Mouse (Mus musculus): ENCODE measurements around the gene Rbm14. TPM values are rescaled to one million over a fixed set of nuclear protein-coding genes. Genes with fewer than 3 reads are reported as not detected.

Gene Rbm14
- 10 to 100 TPM; 23.0 to 24.5 TPM for total RNA-seq (2021)

- intact Hi-C loops (cut with DNase I), result loop anchor here (2.0 to 5.0 kb wide), 2 partner anchors 54 to 151 kb away; partner anchors contain the start of genes Mrpl11 and Rbm4b
- DNase-seq, result peak; percentile 95 to 98
Measured at GRCm38 (mm10) chr19:4811063-4811908, at the start of gene Rbm14, which contains the start of gene Gm21992. TSS of gene Rbm14 (minus strand) at chr19:4811634. TSS of gene Gm21992 (minus strand) at chr19:4811612.

GRCm38 (mm10) chr19:4859081-4859480, 47.6 kb upstream of the Rbm14 start:
- no peak for DNase-seq
- intact Hi-C loops (cut with DNase I), result no loop called here

GRCm38 (mm10) chr19:4855951-4856350, 44.5 kb upstream of the Rbm14 start:
- intact Hi-C loops (cut with DNase I), result no loop called here

GRCm38 (mm10) chr19:4855470-4855820, 44.0 kb upstream of the Rbm14 start:
- intact Hi-C loops (cut with DNase I), result no loop called here
- DNase-seq, result no peak

More at GRCm38 (mm10) chr19:4855951-4856350, 44.5 kb upstream of the Rbm14 start:
- no peak for DNase-seq

- peak; percentile 87 for DNase-seq
- intact Hi-C loops (cut with DNase I), result no loop called here
Measured at GRCm38 (mm10) chr19:4854552-4855469, 43.4 kb upstream of the Rbm14 start, which contains the start of gene Ctsf. TSS of gene Ctsf (plus strand) at chr19:4855130.

GRCm38 (mm10) chr19:4850281-4850680, 38.8 kb upstream of the Rbm14 start:
- no peak for DNase-seq
- intact Hi-C loops (cut with DNase I), result no loop called here

GRCm38 (mm10) chr19:4849800-4850199, 38.4 kb upstream of the Rbm14 start:
- DNase-seq, result no peak
- intact Hi-C loops (cut with DNase I), result loop anchor here (2.0 kb wide), 1 partner anchor 221 kb away; no protein-coding TSS in a partner anchor

GRCm38 (mm10) chr19:4847490-4847889, 36.1 kb upstream of the Rbm14 start:
- intact Hi-C loops (cut with DNase I), result loop anchor here (2.0 kb wide), 1 partner anchor 93 kb away; no protein-coding TSS in a partner anchor
- DNase-seq, result no peak

- intact Hi-C loops (cut with DNase I), result loop anchor here (2.0 kb wide), 1 partner anchor 91 kb away; no protein-coding TSS in a partner anchor
- no peak for DNase-seq
Measured at GRCm38 (mm10) chr19:4845846-4846245, 34.4 kb upstream of the Rbm14 start.

- intact Hi-C loops (cut with DNase I), result no loop called here
- DNase-seq, result no peak
Measured at GRCm38 (mm10) chr19:4842611-4843010, 31.2 kb upstream of the Rbm14 start.

GRCm38 (mm10) chr19:4840848-4841247, 29.4 kb upstream of the Rbm14 start:
- DNase-seq, result no peak
- intact Hi-C loops (cut with DNase I), result loop anchor here (2.0 kb wide), 1 partner anchor 82 kb away; no protein-coding TSS in a partner anchor

GRCm38 (mm10) chr19:4839149-4839548, 27.7 kb upstream of the Rbm14 start, which contains the start of the genes Ccs and Ccdc87:
TSS of gene Ccs (minus strand) at chr19:4839332.
TSS of gene Ccdc87 (plus strand) at chr19:4839366.
- intact Hi-C loops (cut with DNase I), result loop anchor here (2.0 to 5.0 kb wide), 2 partner anchors 40 to 88 kb away; partner anchors contain the start of genes Dpp3 and Zdhhc24
- DNase-seq, result peak; percentile 95 to 97

GRCm38 (mm10) chr19:4838526-4839140, 27.2 kb upstream of the Rbm14 start:
- no peak for DNase-seq
- intact Hi-C loops (cut with DNase I), result loop anchor here (2.0 to 5.0 kb wide), 2 partner anchors 40 to 89 kb away; partner anchors contain the start of genes Dpp3 and Zdhhc24

GRCm38 (mm10) chr19:4837049-4837448, 25.6 kb upstream of the Rbm14 start:
- no peak for DNase-seq
- intact Hi-C loops (cut with DNase I), result loop anchor here (5.0 kb wide), 1 partner anchor 90 kb away; the partner anchor contains the start of gene Dpp3

- intact Hi-C loops (cut with DNase I), result loop anchor here (5.0 kb wide), 1 partner anchor 91 kb away; the partner anchor contains the start of gene Dpp3
- DNase-seq, result no peak
Measured at GRCm38 (mm10) chr19:4836096-4836495, 24.7 kb upstream of the Rbm14 start.

GRCm38 (mm10) chr19:4833977-4834376, 22.5 kb upstream of the Rbm14 start:
- DNase-seq, result no peak

GRCm38 (mm10) chr19:4829156-4829555, 17.7 kb upstream of the Rbm14 start:
- intact Hi-C loops (cut with DNase I), result no loop called here
- DNase-seq, result peak; percentile 70 to 71

More at GRCm38 (mm10) chr19:4833977-4834376, 22.5 kb upstream of the Rbm14 start:
- intact Hi-C loops (cut with DNase I), result no loop called here

- intact Hi-C loops (cut with DNase I), result no loop called here
- no peak for DNase-seq
Measured at GRCm38 (mm10) chr19:4828444-4829114, 17.1 kb upstream of the Rbm14 start.

- intact Hi-C loops (cut with DNase I), result no loop called here
Measured at GRCm38 (mm10) chr19:4820678-4821303, 9.4 kb upstream of the Rbm14 start.

More at GRCm38 (mm10) chr19:4820678-4821303, 9.4 kb upstream of the Rbm14 start:
- peak; percentile 77 to 80 for DNase-seq
